Mouse (Mus musculus) gastrocnemius, postnatal 10 days (tissue): ENCODE data around the gene Kcnk4. TPM values are rescaled to one million over a fixed set of nuclear protein-coding genes. Genes with fewer than 3 reads are reported as not detected.
A peak's percentile ranks its signal among the peaks of the same experiment; 100 is the strongest.

Experiments
- DNase-seq: peaks from one replicate; pipeline ENCODE4 v3.0.0; 2021; ENCODE audit warnings: mixed read lengths
- total RNA-seq, 2 experiments: library from RNA; stranded (reverse); gene quantifications; 2 replicates each; pipeline ENCODE4 v1.2.3; 2021

The Kcnk4 gene
- total RNA-seq, 2 experiments from 2014 or later, result not detected

- no peak for DNase-seq
Measured at GRCm38 (mm10) chr19:6937541-6938465, 3.5 kb upstream of the Kcnk4 start.

GRCm38 (mm10) chr19:6936299-6936698 is 2.0 kb upstream of the Kcnk4 start:
- no peak for DNase-seq

GRCm38 (mm10) chr19:6933436-6934194 is 700 bp downstream of the Kcnk4 start:
- no peak for DNase-seq

GRCm38 (mm10) chr19:6933102-6933435 is 1.2 kb downstream of the Kcnk4 start:
- no peak for DNase-seq

- no peak for DNase-seq
Measured at GRCm38 (mm10) chr19:6932018-6932417, 2.3 kb downstream of the Kcnk4 start.

- no peak for DNase-seq
Measured at GRCm38 (mm10) chr19:6931002-6931401, 3.3 kb downstream of the Kcnk4 start.

- no peak for DNase-seq
Measured at GRCm38 (mm10) chr19:6928080-6928479, 6.2 kb downstream of the Kcnk4 start.

GRCm38 (mm10) chr19:6926559-6927255 is 7.6 kb downstream of the Kcnk4 start:
- no peak for DNase-seq

GRCm38 (mm10) chr19:6925611-6926329 is 8.5 kb downstream of the Kcnk4 start:
- no peak for DNase-seq

- DNase-seq, result no peak
Measured at GRCm38 (mm10) chr19:6925307-6925573, 9.1 kb downstream of the Kcnk4 start, which contains the start of gene Catsperz. Gene Catsperz (minus strand): TSS chr19:6925380.

GRCm38 (mm10) chr19:6924461-6925306 is 9.6 kb downstream of the Kcnk4 start:
- peak; percentile 87 for DNase-seq

- no peak for DNase-seq
Measured at GRCm38 (mm10) chr19:6922901-6923735, 11.2 kb downstream of the Kcnk4 start.

- DNase-seq, result peak; percentile 100
Measured at GRCm38 (mm10) chr19:6921647-6922567, 12.4 kb downstream of the Kcnk4 start, which contains the start of gene Esrra. Gene Esrra (minus strand): TSS chr19:6921813.

GRCm38 (mm10) chr19:6920741-6921636 is 13.3 kb downstream of the Kcnk4 start:
- DNase-seq, result peak; percentile 50

GRCm38 (mm10) chr19:6919876-6920740 is 14.2 kb downstream of the Kcnk4 start:
- no peak for DNase-seq

- no peak for DNase-seq
Measured at GRCm38 (mm10) chr19:6919431-6919830, 14.9 kb downstream of the Kcnk4 start.

- DNase-seq, result no peak
Measured at GRCm38 (mm10) chr19:6918321-6918720, 16.0 kb downstream of the Kcnk4 start.
